Mouse (Mus musculus): ENCODE measurements around the gene Padi4. TPM values are rescaled to one million over a fixed set of nuclear protein-coding genes. Genes with fewer than 3 reads are reported as not detected.
A peak's percentile ranks its signal among the peaks of the same experiment; 100 is the strongest.

The Padi4 gene
- polyA plus RNA-seq, 1 experiment from 2014 or later: not detected

- H3K27ac ChIP-seq: peak overlapping the region; percentile 28
- 0 out of 2 replicates have a peak overlapping the region, but pooled peaks have one; percentile 23 for H3K9ac ChIP-seq
- 56% methylated on average over 29 of the region's 29 CpGs for WGBS
- ATAC-seq (ENCODE audit: insufficient number of reproducible peaks, insufficient read depth, low FRiP score, low TSS enrichment, low read depth): peak; percentile 74
- no peak overlapping the region for H3K4me2 ChIP-seq
- H3K36me3 ChIP-seq: peaks cover 97% of the 10 kb centered on the region
- peaks cover 3% of the 10 kb centered on the region; the same call in 1 of the 2 replicates for H3K4me1 ChIP-seq
- no peaks in the 10 kb centered on the region for H3K9me3 ChIP-seq
- H3K4me3 ChIP-seq: no peak overlapping the region
- no peaks in the 10 kb centered on the region for H3K27me3 ChIP-seq
These were observed 60.3 kb downstream of the Padi4 start for GRCm38 (mm10) chr4:140713480-140714365.

GRCm38 (mm10) chr4:140711360-140711759, 62.7 kb downstream of the Padi4 start:
- Histone ChIP-seq H3K9me3 (no peaks in the 10 kb centered on the region), H3K4me3 (no peak overlapping the region), H3K36me3 (peaks cover 98% of the 10 kb centered on the region), H3K27me3 (no peaks in the 10 kb centered on the region), H3K27ac (no peak overlapping the region), H3K4me2 (no peak overlapping the region), H3K9ac (no peak overlapping the region), H3K4me1 (peaks cover 16% of the 10 kb centered on the region)
- ATAC-seq (ENCODE audit: insufficient number of reproducible peaks, insufficient read depth, low FRiP score, low TSS enrichment, low read depth): no peak
- 82% methylated on average over 5 of the region's 5 CpGs for WGBS

GRCm38 (mm10) chr4:140710781-140711180, 63.3 kb downstream of the Padi4 start:
- H3K4me1 ChIP-seq: peaks cover 21% of the 10 kb centered on the region
- no peak overlapping the region for H3K4me2 ChIP-seq
- H3K27ac ChIP-seq: no peak overlapping the region
- no peak overlapping the region for H3K9ac ChIP-seq
- H3K9me3 ChIP-seq: no peaks in the 10 kb centered on the region
- no peak overlapping the region for H3K4me3 ChIP-seq
- peaks cover 98% of the 10 kb centered on the region for H3K36me3 ChIP-seq
- no peaks in the 10 kb centered on the region for H3K27me3 ChIP-seq
- WGBS: 78% methylated on average over 10 of the region's 10 CpGs
- no peak for ATAC-seq (ENCODE audit: insufficient number of reproducible peaks, insufficient read depth, low FRiP score, low TSS enrichment, low read depth)

GRCm38 (mm10) chr4:140709617-140710016, 64.4 kb downstream of the Padi4 start:
- Histone ChIP-seq H3K9ac (no peak overlapping the region), H3K4me3 (no peak overlapping the region), H3K9me3 (no peaks in the 10 kb centered on the region), H3K4me1 (peaks cover 31% of the 10 kb centered on the region), H3K27ac (no peak overlapping the region), H3K36me3 (peaks cover 98% of the 10 kb centered on the region), H3K27me3 (no peaks in the 10 kb centered on the region), H3K4me2 (no peak overlapping the region)
- WGBS: 83% methylated on average over 10 of the region's 10 CpGs
- ATAC-seq (ENCODE audit: insufficient number of reproducible peaks, insufficient read depth, low FRiP score, low TSS enrichment, low read depth): no peak

- ATAC-seq (ENCODE audit: insufficient number of reproducible peaks, insufficient read depth, low FRiP score, low TSS enrichment, low read depth): no peak
- H3K36me3 ChIP-seq: peaks cover 98% of the 10 kb centered on the region
- WGBS: 83% methylated on average over 7 of the region's 7 CpGs
- peaks cover 36% of the 10 kb centered on the region for H3K4me1 ChIP-seq
- no peak overlapping the region for H3K27ac ChIP-seq
- no peak overlapping the region for H3K4me3 ChIP-seq
- no peak overlapping the region for H3K4me2 ChIP-seq
- H3K9ac ChIP-seq: 0 out of 2 replicates have a peak overlapping the region, but pooled peaks have one; percentile 2
- H3K9me3 ChIP-seq: no peaks in the 10 kb centered on the region
- H3K27me3 ChIP-seq: no peaks in the 10 kb centered on the region
These were observed 64.9 kb downstream of the Padi4 start for GRCm38 (mm10) chr4:140709111-140709510.

- no peak overlapping the region for H3K27ac ChIP-seq
- H3K4me2 ChIP-seq: no peak overlapping the region
- 85% methylated on average over 18 of the region's 18 CpGs for WGBS
- no peaks in the 10 kb centered on the region for H3K27me3 ChIP-seq
- H3K36me3 ChIP-seq: peaks cover 92% of the 10 kb centered on the region
- no peaks in the 10 kb centered on the region for H3K9me3 ChIP-seq
- H3K9ac ChIP-seq: 0 out of 2 replicates have a peak overlapping the region, but pooled peaks have one; percentile 40
- H3K4me1 ChIP-seq: peaks cover 43% of the 10 kb centered on the region
- H3K4me3 ChIP-seq: no peak overlapping the region
- ATAC-seq (ENCODE audit: insufficient number of reproducible peaks, insufficient read depth, low FRiP score, low TSS enrichment, low read depth): no peak
These were observed 65.6 kb downstream of the Padi4 start for GRCm38 (mm10) chr4:140708297-140708927.

GRCm38 (mm10) chr4:140707615-140708014, 66.4 kb downstream of the Padi4 start:
- Histone ChIP-seq H3K27ac (peak overlapping the region; percentile 22; the same call in 1 of the 2 replicates), H3K9ac (peak overlapping the region; percentile 40; the same call in 1 of the 2 replicates), H3K36me3 (peaks cover 84% of the 10 kb centered on the region), H3K4me2 (no peak overlapping the region), H3K9me3 (no peaks in the 10 kb centered on the region), H3K27me3 (no peaks in the 10 kb centered on the region), H3K4me3 (no peak overlapping the region), H3K4me1 (peaks cover 47% of the 10 kb centered on the region)
- 83% methylated on average over 4 of the region's 4 CpGs for WGBS
- no peak for ATAC-seq (ENCODE audit: insufficient number of reproducible peaks, insufficient read depth, low FRiP score, low TSS enrichment, low read depth)

- peak overlapping the region; percentile 99; the same call in 1 of the 2 replicates for H3K27ac ChIP-seq
- 34% methylated on average over 4 of the region's 4 CpGs for WGBS
- H3K27me3 ChIP-seq: peaks cover 8% of the 10 kb centered on the region; the same call in 1 of the 2 replicates
- peak overlapping the region; percentile 92 for H3K4me2 ChIP-seq
- H3K9ac ChIP-seq: peak overlapping the region; percentile 97
- H3K36me3 ChIP-seq: peaks cover 50% of the 10 kb centered on the region
- no peaks in the 10 kb centered on the region for H3K9me3 ChIP-seq
- peaks cover 63% of the 10 kb centered on the region for H3K4me1 ChIP-seq
- peak overlapping the region; percentile 94 for H3K4me3 ChIP-seq
- ATAC-seq (ENCODE audit: insufficient number of reproducible peaks, insufficient read depth, low FRiP score, low TSS enrichment, low read depth): no peak
These were observed 69.9 kb downstream of the Padi4 start for GRCm38 (mm10) chr4:140704166-140704565.

- peak overlapping the region; percentile 97 for H3K9ac ChIP-seq
- H3K27ac ChIP-seq: peak overlapping the region; percentile 99
- peaks cover 13% of the 10 kb centered on the region; the same call in 1 of the 2 replicates for H3K27me3 ChIP-seq
- ATAC-seq (ENCODE audit: insufficient number of reproducible peaks, insufficient read depth, low FRiP score, low TSS enrichment, low read depth): no peak
- no peaks in the 10 kb centered on the region for H3K9me3 ChIP-seq
- peak overlapping the region; percentile 94 for H3K4me3 ChIP-seq
- WGBS: 5% methylated on average over 8 of the region's 8 CpGs
- peak overlapping the region; percentile 92 for H3K4me2 ChIP-seq
- H3K4me1 ChIP-seq: peaks cover 65% of the 10 kb centered on the region
- peaks cover 44% of the 10 kb centered on the region for H3K36me3 ChIP-seq
These were observed 70.4 kb downstream of the Padi4 start for GRCm38 (mm10) chr4:140703636-140704035.

- no peaks in the 10 kb centered on the region for H3K9me3 ChIP-seq
- H3K4me2 ChIP-seq: peak overlapping the region; percentile 92
- peak overlapping the region; percentile 97 for H3K9ac ChIP-seq
- peak overlapping the region; percentile 94 for H3K4me3 ChIP-seq
- ATAC-seq (ENCODE audit: insufficient number of reproducible peaks, insufficient read depth, low FRiP score, low TSS enrichment, low read depth): peak; percentile 72
- peaks cover 36% of the 10 kb centered on the region for H3K36me3 ChIP-seq
- H3K27me3 ChIP-seq: peaks cover 17% of the 10 kb centered on the region; the same call in 1 of the 2 replicates
- H3K27ac ChIP-seq: peak overlapping the region; percentile 99
- WGBS: under 1% methylated on average over 45 of the region's 68 CpGs
- H3K4me1 ChIP-seq: peaks cover 60% of the 10 kb centered on the region
These were observed 71.3 kb downstream of the Padi4 start for GRCm38 (mm10) chr4:140702611-140703327.
